Mouse (Mus musculus) heart, postnatal 10 days (tissue): Measurements from ENCODE around the gene Rgs6. TPM values are rescaled to one million over a fixed set of nuclear protein-coding genes. Genes with fewer than 3 reads are reported as not detected.
A peak's percentile ranks its signal among the peaks of the same experiment; 100 is the strongest.

Experiments
- DNase-seq, 2 experiments: peaks; one replicate each; pipeline ENCODE4 v3.0.0; 2021
- intact Hi-C: fragments of 180-260 bp; cut with DNase I; formaldehyde crosslinking; loops from one replicate; pipeline ENCODE4 v1.15.1; 2025
- total RNA-seq, 2 experiments: library from RNA; stranded (reverse); gene quantifications; 2 replicates each; pipeline ENCODE4 v1.2.3; 2021

Rgs6 gene
- total RNA-seq, 2 experiments from 2014 or later = 17.0 to 17.3 TPM

DNA sequence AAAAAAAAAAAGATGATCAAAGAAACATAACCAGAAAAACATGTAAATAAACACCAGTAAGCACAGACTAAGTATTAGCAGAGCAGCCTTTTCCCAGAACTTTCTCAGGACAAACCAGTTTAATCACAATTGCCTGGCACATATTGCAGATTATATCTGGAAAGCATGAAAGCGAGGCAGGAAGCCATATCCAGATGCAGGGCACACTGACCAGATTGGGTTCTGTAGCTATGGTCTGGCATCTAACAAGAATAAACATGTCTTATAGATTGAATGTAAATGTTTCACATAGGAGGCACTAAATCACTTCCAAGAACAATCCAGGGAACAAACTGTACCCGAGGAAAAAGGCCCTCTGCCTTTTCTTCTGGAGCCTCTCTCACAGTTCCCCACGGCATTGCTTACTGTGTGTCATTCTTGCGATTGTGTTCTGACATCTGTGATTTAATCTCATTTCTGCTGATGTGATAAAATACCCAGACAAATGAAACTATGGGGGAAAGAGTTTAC is 423.0 kb downstream of the Rgs6 start:
- DNase-seq = no peak
- intact Hi-C loops = loop anchor here (10.0 kb wide), 1 partner anchor 396 kb away; no protein-coding TSS in a partner anchor

DNA sequence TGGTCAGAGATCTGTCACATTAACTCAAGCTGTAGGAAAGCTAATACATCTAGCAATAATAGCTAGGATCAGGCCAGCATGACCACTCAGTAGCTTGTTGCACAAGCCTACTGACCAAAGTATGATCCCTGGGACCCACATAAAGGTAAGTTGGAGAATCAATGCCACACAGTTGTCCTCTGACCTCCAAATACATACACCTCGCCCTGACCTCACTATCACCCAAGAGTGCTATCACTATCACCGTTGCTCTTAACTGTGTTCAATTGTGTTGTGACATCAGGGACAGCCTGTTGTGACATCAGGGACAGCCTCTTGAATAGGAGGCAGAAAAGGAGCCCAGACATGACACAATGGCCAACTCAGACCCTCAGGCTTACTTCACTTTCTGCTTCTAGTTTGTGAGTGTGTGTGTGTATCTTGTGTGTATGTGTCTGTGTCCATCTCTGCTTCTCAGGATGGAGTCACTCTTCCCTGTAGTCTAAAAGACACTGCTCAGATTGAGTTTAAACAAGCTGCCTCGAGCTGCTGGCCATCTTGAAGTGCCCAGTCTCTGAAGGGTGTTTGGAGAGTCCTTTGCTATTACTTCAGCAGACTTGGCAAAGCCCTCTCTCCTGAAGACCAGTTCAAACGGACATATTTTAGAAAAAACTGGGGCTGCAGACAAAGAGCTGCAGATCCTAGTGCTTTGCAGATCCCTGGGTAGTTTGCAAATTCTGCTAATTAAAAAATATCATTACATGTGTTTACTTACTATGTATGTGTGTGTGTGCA is 426.0 kb downstream of the Rgs6 start:
- no peak for DNase-seq
- intact Hi-C loops = loop anchor here (10.0 kb wide), 1 partner anchor 399 kb away; no protein-coding TSS in a partner anchor

DNA sequence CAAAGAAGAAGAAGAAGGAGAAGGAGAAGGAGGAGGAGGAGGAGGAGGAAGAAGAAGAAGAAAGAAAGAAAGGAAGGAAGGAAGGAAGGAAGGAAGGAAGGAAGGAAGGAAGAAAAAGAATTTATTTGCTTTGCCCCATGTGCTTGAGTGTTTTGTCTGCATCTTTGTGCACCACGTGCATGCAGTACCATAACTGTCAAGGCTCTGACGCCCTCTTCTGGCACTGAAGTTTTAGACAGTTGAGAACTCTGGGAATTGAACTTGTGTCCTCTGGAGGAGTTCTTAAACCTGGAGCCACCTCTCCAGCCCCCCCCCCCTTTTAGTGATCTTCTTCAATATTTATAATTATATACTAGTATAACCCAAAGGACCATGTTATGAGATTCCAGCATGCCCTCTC is 426.8 kb downstream of the Rgs6 start:
- intact Hi-C loops = loop anchor here (10.0 kb wide), 1 partner anchor 400 kb away; no protein-coding TSS in a partner anchor
- DNase-seq = no peak

DNA sequence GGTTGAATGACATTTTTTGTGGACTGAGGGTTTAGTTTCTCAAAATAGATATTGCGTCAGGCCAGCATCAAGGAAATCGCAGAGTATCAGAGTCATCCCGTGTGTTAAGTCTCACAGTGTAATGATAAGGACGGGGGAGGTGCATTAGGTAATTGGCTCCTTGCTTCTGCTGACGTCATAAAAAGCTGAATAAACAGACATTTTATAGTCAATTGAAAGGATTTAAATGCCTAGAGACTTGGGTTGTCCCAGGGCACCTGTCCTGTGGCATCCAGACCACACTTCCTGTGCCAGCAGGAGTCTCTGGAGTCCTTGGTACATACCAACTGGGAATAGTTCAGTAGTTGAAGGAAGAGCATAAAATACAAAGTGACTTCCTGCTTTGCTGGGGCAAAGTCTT is 427.3 kb downstream of the Rgs6 start:
- intact Hi-C loops = loop anchor here (10.0 kb wide), 1 partner anchor 401 kb away; no protein-coding TSS in a partner anchor
- DNase-seq = peak in 1 of 2 experiments; percentile 28

DNA sequence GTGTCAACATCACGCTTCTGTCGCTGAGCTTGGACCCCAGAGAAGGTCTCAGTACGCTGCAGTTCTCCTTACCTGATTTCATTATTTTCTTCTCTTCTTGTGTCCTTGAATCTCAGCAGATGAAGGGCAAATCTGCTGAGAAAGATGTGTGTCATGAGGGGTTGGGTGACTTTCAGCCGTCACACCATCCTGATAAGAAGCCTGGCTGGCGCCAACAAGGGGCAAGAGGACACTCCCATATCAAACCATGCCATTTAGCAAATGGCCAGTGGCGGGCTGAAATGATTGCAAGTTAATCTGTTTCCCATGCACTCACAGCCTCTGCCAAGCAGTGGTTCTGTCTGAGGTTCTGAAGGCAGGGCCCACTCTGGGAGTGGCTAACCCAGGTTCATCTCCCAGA is 428.4 kb downstream of the Rgs6 start:
- peak in 1 of 2 experiments; percentile 19 for DNase-seq
- intact Hi-C loops = loop anchor here (2.0 to 10.0 kb wide), 4 partner anchors 316 to 518 kb away; no protein-coding TSS in a partner anchor

DNA sequence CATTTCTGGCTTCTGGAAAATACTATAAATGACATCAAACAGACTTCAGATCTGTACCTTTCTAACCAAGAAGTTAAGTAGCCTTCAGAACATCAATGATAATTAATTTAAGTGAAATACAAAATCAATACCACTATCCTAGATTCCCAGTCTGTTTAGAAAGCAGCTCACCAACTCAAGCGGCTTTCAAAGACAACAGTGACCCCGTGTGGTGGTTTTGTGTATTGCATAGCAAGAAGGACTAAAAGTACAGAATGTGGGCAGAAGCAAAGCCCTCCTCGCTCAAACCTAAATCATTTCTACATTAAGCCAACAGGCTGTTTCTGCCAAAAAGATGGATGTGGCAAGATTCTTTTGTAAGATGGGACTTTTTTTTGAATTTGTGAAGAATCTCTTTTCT is 429.9 kb downstream of the Rgs6 start:
- peak; percentile 86 to 94 for DNase-seq
- intact Hi-C loops = loop anchor here (1.0 to 10.0 kb wide), 2 partner anchors 72 to 403 kb away; no protein-coding TSS in a partner anchor

DNA sequence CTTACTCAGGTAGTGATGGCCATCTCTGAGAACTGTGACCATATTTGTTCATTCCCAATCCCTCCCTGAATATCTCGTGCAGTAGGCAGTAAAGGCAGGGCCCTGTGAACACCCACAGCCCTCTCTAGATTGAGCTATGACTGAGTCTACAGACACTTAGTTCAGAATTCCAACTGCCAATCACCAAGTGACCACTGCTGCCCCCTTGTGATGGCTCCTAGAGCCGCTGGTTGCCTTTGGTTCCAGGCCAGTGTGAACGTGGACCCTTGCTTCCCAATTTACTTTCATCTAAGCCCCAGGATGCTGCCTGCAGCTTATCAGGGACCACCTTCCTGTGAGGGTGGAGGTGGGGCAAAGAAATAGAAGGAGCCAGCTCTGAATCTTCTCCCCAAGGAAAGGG is 438.9 kb downstream of the Rgs6 start:
- intact Hi-C loops = no loop called here
- DNase-seq = no peak

DNA sequence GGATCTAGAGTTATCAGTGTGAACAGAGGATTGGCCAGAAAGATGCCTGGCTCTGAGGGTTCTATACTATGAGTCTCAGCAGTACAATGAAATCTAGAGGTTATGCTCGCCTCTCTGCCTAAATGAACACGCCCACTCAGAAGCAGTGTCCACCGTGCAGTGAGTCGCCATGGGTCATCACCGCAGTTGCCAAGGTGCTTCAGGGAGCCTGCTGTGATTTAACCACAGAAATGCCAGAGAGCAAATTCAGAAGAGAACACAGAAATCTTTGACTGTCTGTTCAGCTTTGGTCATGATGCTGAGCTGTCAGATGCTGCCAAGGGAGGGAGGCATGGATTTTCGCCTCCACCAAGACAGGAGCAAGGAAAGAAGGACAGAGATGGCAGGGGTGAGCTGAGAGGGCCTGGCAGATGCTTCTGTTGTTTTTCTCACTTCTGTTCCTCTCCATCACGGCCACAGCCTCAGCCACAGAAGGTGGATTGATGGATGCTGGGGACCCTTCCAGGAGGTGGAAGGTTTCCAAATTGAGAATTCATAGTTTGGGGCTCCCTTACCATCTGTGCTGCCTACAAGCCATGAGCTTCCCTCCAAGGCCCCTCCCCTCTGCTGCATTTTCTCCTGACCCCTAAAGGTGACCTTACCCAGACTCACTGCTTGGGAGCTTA is 445.2 kb downstream of the Rgs6 start:
- DNase-seq = no peak
- intact Hi-C loops = no loop called here

DNA sequence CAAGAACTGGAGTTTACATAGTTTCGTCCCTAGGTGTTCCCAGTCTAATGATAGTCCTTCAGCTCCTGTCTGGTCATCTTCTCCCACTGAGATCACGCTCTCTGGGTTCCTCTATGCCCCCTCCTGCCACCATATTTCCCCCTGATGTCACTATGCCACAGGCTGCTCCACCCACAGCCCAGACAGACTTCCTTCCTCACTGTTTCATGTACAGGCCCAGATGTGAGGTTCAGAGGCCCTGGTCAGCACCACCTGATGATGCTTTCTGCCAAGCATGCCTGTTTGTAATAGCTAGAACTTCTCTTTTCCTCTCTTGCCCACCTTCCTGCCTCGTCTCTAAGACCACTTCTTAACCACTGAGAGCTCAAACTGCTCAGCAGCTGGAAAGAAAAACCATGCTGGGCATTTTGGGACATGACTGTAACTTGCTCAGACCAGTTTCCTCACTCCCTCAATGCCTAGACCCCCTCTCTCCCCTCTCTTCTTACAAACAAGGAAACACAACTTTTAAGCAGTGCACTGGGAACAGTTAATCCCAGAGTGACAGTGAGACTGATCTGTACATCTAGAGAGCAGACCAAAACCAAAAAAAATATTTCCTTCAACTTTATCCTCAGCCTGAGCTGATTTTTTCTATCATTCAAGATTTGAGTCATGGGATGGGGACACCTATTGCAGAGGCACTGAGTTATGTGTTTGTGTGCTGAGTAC is 446.9 kb downstream of the Rgs6 start:
- intact Hi-C loops = no loop called here
- no peak for DNase-seq

DNA sequence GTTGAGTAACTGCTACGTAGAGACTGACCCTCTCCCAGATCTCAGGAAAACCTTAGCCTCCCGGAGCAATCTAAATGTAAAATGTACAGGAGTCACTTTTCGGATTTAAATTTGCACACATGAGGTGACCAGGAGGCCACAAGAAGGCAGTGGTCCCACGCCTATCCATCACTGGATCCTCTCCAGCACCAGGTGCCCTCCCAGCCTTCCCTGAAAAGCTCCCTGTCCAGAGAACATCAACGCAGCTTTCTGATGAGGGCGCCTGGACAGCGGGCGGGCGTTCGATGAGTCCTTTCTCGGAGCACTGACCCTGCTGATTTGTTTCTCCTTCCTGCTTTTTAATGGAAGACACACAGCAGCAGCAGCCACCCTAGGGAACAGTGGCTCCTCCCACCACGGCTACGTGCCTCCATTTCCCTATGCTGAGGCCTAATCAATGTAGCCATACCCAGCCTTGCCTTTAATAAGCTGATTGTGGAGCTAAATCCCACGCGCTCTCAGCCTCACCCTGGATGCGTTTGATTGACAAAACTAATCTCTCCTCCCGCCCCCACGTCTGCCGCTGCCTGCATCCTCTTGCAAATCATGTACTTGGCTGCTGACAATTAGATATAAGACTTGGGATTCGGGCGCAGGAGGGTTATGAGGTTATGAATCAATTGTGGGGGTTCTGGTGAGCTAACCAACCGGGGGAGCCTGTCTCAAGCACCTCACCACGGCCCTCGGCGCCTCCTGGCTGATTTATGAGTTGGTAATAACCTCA is 449.9 kb downstream of the Rgs6 start:
- intact Hi-C loops = no loop called here
- DNase-seq = peak in 1 of 2 experiments; percentile 29

DNA sequence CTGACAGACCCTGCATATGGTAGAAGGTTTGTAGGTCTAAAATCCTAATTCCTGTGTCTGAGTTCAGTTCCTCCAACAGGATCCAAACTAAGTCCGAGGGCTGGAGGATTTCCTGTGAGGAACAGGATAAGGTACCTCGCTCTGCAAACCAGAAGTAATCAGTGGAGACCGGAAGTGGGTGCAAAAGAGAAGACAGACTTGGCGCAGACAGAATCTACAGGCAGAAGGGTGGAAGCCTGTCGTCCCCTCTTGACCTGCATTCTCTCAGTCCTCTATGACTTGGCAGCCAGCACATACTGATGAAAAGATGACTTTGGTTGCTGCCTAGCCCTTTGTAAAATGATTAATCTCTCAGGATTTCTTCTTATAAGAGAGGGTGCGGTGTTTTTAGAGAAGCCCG is 450.7 kb downstream of the Rgs6 start:
- DNase-seq = peak in 1 of 2 experiments; percentile 34
- intact Hi-C loops = no loop called here

DNA sequence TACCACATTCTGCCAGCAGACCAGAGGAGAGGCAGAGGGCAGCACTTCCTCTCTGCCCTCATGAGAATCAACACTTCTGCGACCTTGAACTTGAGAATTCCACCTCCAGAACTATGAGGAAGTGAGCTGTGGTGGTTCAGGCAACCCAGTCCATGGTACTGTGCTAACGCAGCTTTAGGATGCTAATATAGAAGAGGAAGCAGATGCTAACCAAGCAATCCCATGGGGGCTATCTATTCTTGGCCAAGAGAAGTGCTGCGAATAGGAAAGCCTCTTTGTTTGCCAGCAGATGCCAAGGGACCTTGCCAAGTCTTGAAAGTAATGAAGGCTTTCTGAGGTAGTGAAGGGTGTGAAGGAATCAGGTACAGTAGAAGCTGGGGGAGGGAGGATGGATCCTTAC is 451.8 kb downstream of the Rgs6 start:
- intact Hi-C loops = no loop called here
- DNase-seq = no peak

DNA sequence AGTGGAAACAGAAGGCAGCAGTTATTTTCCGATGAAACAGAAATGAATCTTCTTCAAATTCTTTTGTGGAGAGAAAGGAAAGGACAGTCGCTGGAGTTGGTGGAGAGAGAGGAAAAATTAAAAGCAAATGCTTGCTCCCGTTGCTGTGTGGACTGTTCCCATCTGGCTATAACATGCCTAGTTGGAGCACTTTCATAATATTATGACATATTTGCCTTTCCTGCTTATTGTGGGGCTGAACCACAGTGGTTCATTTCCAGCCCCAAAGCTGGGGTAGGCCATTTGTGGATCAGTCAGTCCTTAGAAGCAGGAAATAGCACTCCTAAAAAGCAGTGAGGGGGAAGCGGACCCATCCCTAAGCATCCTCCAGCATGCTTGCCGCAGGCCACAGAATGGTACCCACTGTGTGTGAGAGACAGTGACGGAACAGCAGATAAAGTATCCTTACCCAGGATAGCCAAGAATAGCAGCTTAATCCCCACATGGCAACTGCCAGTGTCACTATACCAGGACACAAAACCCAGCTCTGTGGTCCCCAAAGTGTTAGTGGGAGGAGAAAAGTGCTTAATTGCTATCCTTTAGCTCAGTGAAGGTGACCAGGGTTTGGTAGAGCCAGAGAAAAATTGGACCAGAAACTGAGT is 456.0 kb downstream of the Rgs6 start:
- intact Hi-C loops = no loop called here
- DNase-seq = no peak

DNA sequence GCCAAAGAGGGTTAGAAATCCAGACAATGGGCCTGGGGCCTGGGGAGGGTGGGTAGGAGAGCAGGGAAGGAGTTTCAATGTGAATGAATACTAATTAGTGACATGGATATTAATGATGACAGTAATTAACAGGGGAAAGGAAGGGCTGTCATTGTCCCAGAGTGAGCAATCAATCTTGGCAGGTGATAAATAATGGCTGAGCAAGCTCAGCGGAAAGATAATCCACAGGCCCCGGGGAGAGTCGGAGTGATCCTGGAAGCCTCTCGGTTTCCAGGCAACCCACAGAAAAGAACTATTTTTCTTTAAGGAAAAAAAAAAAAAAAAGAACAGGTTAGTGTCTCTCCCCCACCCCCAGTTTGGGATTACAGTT is 456.5 kb downstream of the Rgs6 start:
- intact Hi-C loops = no loop called here
- no peak for DNase-seq

DNA sequence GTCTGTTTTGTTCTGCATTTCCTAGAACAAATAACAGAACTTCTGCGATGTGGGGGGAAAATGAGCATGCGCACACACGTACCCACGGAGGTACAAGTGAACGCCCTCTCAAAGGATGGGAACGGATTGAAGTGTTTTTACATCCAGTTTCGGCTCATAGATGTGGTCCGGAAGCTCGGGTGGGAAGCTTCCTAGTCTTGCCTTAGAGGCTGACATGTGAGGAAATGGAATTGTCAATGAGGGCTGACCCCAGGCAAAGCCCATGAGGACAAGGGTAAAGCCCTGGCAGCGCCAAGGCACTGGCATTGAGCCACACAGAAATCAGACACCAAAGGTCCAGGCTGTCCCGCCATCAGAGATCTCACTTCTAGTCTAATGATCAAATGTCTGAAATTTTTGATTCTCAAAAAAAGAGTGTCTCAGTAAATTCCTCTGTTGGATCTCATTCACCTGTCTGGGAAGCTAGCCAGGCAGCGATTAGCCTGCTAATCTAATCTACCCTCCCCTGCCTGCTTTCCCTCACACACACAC is 457.0 kb downstream of the Rgs6 start:
- intact Hi-C loops = no loop called here
- DNase-seq = peak; percentile 52

DNA sequence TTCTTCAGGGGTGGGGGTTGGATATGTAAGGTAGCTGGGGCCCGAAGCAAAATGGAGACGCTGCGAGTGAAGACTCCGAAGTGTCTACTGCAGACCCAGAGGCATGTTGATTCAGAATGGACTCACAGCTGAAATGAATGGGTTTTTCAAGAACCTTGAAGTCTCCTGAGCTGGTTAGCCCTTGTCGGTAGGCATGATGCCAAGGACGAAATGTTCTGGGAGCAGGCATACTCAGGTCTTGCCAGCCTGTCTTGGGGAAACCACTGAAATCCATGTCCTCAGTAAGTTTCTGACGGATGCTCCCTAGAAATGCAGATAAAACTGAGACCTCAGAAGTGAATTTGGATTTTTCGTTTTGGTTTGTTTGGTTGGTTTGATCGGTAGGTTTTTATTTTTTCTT is 458.6 kb downstream of the Rgs6 start:
- intact Hi-C loops = no loop called here
- no peak for DNase-seq

DNA sequence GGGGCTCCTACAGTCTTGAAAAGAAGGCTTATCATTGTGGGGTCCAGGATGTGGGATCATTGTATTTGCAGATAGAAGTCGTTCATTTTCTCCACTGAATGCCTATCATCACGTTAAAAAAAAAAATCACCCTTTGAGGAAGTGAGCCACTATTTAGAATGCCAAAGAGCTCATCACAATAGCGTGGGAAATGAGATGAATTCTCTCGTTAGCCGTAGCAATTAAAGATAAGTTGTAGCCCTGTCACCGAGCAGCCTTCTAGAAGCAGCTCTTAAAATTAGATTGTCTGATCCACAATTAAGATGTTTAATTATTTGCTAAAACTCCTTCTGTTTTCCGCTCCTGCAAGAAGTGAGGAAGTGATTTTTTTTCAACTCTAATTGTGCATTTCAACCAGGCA is 459.6 kb downstream of the Rgs6 start:
- intact Hi-C loops = no loop called here
- DNase-seq = no peak

DNA sequence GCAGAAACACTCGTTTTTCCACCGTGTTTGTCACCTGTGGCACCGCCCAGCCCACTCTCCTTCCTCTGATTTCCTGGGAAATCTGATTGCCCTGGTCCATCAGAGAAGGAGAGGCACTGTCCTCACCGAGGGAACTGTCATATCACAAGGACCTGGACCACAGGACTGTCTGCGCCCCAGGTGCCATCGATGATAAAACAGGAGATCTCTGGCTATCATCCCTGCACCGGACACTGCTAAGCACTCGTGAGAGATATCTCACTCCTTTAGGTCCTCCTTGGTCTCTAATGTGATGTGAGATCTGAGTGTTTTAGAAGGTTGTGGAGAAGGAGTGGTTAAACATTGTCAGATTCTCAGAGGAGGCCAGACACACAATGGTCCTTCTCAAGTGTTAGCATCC is 462.4 kb downstream of the Rgs6 start:
- intact Hi-C loops = no loop called here
- no peak for DNase-seq

DNA sequence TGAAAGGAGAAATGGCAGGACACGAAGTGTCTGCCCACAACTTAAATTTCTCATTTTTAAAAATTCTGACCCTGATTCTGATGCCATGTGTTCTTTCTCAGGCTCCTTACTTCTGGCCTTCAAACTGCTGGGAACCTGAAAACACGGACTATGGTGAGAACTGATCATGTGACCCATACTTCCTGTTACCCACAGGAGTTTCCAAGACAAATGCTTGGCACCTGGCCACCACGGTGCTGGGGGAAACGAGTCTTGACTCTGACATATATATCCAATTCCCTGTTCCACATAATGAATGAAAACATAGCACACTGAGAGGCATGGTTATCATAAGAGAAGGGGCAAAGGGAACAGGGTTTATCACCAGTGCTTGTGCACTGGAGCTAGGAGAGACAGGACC is 464.3 kb downstream of the Rgs6 start:
- intact Hi-C loops = no loop called here
- DNase-seq = peak in 1 of 2 experiments; percentile 23

DNA sequence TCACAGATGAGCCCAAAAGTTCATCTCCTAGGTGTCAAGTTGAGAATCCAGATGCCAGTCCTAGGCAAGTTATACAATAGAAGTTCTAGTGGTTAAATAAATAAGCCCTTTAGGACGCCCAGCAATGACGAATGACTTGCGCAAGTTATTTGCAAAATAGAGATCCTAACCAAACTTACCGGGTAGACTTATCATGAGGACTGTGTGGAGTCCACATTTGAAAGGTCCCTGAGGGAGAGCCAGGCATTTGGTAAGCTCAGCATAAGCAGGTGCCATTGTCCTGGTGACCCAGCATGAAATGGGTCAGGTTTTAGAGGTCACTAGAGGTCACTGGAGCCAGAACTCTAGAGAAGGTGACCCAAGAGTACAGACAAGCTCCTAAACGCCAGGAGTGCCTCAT is 467.6 kb downstream of the Rgs6 start:
- no peak for DNase-seq
- intact Hi-C loops = no loop called here
